Mouse (Mus musculus) skeletal muscle tissue, postnatal 0 days (tissue): ENCODE results near the gene Scnn1g. TPM values are rescaled to one million over a fixed set of nuclear protein-coding genes. Genes with fewer than 3 reads are reported as not detected.

Experiments used
- polyA plus RNA-seq: library from polyadenylated mRNA; unstranded; fragments of >200 nt; fragmentation: Nextera tagmentation; extraction: Ambion mirVana; gene quantifications from 2 replicates; pipeline ENCODE4 v1.2.1, GENCODE M21; 2015

Gene Scnn1g
- not detected in 2 replicates for polyA plus RNA-seq

DNA sequence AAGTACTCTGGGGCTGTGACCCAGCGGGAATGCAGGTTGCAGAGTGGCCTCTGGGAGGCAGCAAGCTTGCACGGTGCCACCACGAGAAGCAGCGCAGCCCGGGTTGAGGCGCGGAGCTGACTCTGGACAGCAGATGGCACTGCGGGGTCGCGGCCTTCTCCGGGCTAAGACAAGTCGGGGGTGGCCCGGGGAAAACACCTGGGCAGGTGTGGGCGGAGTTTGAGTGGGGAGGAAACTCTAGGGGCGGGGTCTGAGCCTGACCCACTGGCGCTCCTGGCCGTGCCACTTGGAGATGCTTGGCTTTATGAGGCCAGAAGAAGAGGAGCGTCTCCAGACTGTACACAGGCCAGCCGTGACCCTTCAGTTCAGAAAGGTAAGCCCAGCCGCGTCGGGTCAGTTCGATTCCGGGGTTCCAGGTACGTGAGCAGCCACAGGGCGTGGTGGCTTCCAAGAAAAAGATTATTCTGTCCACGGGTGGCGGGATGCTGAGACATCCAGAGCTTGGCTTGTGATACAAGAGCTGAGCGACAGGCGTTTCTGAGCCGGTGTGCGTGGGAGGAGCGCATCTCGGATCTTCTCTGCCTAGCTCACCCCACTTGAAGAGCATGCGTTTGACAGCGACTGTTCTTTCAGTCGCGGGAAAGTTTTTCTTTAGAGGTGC, at the start of gene Scnn1g:
Scnn1g (plus strand) TSS at position 309 of the 661 bp plus-strand sequence.

DNA sequence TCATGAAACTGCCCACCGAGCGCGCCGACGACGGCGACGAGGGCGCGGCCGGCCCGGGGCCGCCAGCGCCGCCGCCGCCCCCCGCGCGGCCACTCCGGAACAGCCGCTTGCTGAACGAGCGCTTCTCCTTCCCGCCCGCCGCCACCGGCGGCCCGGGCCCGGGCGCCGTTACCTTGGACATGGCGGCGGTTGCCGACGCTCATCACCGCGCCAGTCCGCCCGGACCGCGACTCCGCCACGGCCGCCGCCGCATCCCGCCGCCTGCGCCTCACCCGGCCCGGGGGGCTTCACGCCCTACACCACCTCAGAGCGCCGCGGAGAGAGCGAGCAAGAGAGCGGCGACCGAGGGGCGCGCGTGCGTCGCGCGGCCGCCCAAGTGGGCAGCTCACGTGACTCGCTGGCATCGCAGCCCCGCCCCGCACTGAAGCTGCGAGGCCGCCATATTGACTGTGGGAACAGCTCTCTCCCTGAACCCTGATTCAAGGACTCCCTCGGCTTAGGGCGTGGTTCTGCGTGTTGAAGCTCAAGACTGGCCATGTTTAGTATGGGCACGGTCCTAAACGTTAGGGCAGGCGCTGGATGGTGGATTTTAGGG, 27.1 kb upstream of the Scnn1g start, which contains the start of gene Usp31:
Usp31 (minus strand) TSS at position 181 of the 595 bp plus-strand sequence.

Other genes starting within 250 kb of the Scnn1g start
- gene Usp31, start 27.2 kb upstream of the Scnn1g start, polyA plus RNA-seq = 0.87 and 1.1 TPM in 2 replicates
- gene Scnn1b, start 130.6 kb downstream of the Scnn1g start, polyA plus RNA-seq = 0.05 and 0.19 TPM in 2 replicates
- gene Cog7, start 247.2 kb downstream of the Scnn1g start, polyA plus RNA-seq = 10.5 and 11.6 TPM in 2 replicates